Mouse (Mus musculus) common myeloid progenitor, adult 5-6 weeks (primary cell): Measurements from ENCODE around the gene Iqch. TPM values are rescaled to one million over a fixed set of nuclear protein-coding genes. Genes with fewer than 3 reads are reported as not detected.

Experiments used
- ATAC-seq: replicated peaks from 2 replicates; pipeline ENCODE4 v1.8.0; 2016; ENCODE audit warnings: low read depth, mild to moderate bottlenecking, moderate TSS enrichment, inconsistent platforms; ENCODE audit not compliant: poor library complexity, severe bottlenecking
- total RNA-seq: library from RNA; stranded (forward); fragments of 200-1000, 187-1606 nt; gene quantifications from 2 replicates; pipeline ENCODE4 v1.2.3, GENCODE M21; 2017

The Iqch gene
- total RNA-seq, 1 experiment from 2014 or later = 0.09 TPM

- no peak for ATAC-seq
These were observed 91.3 kb downstream of the Iqch start for GRCm38 (mm10) chr9:63511034-63511433.

DNA sequence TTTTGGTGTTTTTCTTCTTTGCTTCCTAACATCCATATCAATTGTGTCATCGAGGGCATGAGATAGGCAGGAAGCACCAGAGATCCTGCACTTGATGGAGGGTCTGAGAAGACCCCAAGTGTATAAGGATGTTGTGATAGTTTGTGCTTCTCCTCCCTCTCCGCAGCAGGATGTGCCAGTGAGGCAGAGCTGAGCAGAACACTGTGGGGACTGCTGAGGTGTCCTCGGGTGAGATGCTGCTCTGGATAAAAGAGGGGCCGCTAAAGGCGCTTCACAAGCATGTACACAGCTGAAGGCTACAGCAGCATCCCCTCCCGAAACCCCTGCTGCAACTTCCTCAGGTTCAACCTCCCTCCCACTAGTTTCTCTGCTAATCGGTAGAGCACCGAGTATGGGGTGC is 95.2 kb downstream of the Iqch start:
- no peak for ATAC-seq

- ATAC-seq = no peak
These were observed 98.4 kb downstream of the Iqch start for GRCm38 (mm10) chr9:63503890-63504289.

- no peak for ATAC-seq
These were observed 100.8 kb downstream of the Iqch start for GRCm38 (mm10) chr9:63501516-63501915.

GRCm38 (mm10) chr9:63499912-63500311 is 102.4 kb downstream of the Iqch start:
- no peak for ATAC-seq

GRCm38 (mm10) chr9:63495786-63496185 is 106.5 kb downstream of the Iqch start:
- ATAC-seq = peak; percentile 50; the same call in 1 of the 2 replicates

DNA sequence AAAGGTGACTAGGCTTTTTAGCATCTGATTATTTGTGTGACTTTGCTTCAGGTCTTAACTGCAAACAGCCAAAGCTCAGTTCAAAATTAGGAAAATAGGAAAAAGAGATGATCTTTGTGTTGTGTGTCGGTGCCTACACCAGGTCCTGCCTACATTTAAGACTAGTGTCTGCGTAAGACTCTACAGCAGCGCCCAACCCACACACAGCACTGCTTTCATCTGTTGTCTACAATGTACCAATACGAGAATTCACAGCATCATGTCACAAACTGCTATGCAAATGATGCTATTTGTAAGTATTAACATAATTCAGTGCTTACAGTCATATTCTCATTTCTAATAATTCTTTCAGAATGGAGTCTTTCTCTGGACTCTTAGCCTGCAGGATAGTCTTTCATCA is 108.5 kb downstream of the Iqch start:
- ATAC-seq = no peak

DNA sequence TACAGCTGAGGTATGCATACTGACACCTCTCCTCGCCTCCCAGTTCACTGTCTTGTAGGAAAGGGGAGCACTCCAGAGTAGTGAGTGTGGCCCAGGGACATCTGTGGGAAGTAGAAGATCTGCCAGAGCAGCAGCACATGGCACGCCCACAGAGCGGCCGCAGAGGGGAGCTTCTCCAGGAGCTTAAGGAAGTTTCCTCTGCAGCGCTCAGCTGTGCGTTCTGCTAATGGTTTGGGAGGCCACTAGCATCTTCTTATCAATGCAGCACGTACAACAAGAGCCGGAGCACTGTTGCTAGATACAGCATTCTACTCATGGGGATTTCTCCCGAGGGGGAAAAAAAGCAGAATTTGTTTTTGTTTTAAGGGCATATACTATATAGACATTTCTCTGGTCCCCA is 110.0 kb downstream of the Iqch start:
- ATAC-seq = no peak

DNA sequence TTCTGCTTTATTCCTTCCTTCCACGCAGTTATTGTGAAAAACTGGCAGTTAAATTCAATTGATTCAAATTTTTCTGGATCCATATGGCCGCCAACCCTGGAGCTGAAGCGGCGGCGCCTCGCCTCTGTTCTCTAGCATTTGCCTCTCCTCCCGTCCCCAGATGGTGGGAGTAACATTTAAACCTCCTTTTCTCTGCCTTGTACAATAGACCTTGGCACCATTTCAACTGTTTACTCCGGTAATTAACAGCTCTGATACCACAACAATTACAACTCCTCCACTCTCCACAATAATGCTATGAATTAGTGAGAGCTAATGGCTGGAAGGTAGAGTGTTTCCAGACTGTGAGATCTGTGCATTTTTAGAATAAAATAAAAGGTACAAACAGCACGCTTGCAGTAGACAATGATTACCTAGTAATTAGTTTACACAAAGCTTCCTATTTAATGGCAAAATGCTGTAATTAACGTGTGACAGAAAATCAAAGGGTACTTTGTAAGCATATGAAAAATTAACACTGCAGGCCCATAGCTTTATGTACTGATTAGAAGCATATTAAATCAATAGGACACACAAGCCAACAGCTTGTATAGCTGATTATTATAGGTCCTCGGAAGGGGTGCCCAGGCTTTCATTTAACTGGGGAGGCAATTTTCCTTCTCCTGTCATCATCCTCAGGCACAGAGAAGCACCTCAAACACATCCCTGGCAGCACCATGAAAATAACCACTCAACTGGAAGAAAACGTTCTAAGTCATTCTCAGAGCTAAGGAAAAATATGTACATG is 111.6 kb downstream of the Iqch start:
- ATAC-seq = no peak

- no peak for ATAC-seq
These were observed 113.1 kb downstream of the Iqch start for GRCm38 (mm10) chr9:63489156-63489555.

- no peak for ATAC-seq
These were observed 136.7 kb downstream of the Iqch start for GRCm38 (mm10) chr9:63465561-63465960.

DNA sequence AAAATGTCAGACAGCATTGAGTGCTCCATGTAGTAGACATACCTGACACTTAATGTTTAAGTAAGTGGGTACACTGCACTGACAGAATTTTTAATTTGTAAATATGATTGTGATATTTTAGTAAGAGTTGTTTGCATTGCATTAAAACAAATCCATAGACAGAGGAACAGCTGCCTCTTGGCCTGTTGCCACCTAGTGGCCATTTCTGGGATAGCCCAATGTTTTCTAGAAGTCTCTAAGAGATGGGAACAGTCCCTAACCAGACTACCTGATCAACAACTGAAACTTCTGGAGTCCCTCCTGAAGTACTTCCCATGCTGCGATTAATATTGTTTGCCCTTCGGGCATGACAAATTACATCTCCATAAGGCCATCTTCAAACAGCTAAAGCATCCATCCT is 140.0 kb downstream of the Iqch start:
- 0 out of 2 replicates have a peak, but pooled peaks have one; percentile 68 for ATAC-seq

DNA sequence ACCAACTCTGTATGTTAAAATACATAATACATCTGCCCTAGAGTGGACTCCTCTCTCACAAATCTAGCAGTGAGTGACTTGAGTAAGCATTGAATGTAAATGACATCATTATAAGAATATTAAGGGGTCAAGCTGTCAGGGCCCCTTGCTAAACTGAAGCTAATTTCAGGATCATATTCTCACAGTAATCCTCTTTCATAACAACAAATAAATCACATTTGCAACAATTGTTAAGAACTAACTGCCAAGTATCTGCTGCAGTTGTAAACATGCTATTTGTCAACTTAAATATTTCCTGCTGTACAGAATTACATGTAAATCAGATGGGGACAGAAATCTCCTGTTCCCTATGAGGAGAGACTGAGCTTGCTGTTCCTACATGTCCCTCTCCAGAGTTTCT is 145.9 kb downstream of the Iqch start:
- ATAC-seq = no peak

DNA sequence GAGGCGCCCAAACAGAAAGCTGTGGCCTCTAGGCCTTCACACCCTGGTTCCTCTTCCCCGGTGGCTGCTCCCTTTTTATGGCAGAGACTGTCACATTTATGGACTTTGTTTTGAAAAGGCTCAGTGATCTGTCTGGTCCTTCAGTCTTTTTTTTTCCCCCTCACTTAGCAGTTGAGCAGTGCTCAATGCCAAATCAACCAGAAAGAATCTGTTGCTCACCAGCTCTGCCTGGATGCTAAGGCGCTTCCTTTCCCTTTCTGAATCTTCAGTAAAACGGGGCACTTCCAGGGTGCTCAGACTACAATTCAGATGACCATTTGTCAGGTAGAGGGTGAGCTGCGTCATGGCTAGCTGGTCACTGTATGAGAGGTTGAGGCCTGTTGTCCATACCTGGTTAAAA is 148.0 kb downstream of the Iqch start:
- ATAC-seq = no peak

DNA sequence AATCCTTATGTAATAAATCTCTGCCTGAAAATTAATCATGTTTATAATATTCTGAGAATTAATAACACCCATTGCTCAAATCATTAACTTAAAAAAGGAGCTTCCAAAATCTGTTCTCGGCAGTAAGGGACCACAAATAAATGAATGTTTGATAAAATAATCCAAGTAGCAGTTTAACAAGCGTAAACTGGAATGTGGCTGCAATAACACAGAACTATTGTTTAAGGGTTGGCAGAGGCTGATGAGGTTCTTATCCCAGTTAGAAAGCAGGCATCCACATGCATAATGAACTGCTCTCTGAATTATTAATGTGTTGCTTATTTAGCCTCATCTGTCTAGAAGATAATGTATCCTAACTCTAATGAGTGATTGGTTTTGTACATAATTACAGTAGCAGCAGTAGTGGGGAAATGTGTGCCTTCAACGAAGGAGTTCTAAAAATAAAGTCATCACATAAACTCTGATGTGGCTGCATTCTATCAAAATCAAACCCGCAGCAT is 151.7 kb downstream of the Iqch start:
- ATAC-seq = no peak

- no peak for ATAC-seq
These were observed 158.6 kb downstream of the Iqch start for GRCm38 (mm10) chr9:63443695-63444094.

- ATAC-seq = no peak
These were observed 171.6 kb downstream of the Iqch start for GRCm38 (mm10) chr9:63430652-63431051.

DNA sequence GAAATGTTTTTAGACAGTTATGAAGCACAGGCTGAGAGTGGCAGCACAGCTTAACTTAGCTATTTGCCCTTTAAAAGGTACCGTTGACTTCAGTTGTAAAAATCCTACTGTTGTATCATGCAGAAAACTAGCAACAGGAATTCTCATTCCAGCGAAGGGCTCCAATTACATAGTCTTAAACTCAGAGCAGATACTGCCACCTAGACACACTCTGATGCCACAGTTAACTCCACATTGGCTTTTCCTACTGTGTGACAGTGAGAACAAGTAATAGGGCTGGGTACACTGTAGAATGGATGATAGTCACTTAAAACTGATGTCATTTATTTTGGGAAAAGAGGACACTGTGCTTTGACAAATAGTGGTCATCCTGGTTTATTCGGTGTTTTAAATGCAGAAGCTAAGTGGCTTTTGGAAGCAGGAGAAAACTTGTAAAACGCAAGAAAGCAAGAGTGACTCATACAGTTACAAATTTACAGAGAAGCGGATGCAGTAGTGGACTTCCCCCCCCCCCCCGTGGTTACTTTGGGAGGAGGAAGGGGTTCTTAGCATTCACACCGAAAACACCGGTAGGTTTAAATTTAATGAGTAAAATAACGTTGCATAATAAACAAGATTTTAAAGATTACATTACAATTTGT is 181.1 kb downstream of the Iqch start:
- no peak for ATAC-seq

GRCm38 (mm10) chr9:63420396-63420795 is 181.9 kb downstream of the Iqch start:
- ATAC-seq = no peak

DNA sequence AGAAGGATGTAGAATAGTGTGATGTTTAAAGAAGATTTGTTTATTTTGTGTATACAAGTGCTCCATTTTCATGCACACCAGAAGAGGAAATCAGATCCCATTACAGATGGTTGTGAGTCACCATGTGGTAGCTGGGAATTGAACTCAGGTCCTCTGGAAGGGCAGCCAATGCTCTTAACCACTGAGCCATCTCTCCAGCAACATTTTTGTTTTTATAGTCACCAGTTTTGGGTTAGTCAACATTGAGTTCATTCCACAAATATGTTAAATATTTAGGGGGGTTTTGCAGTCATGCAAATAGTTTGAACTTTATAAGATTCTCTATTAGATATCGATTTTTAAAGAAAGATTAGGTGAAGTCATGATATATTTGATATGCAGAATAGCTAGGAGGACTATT is 202.1 kb downstream of the Iqch start:
- no peak for ATAC-seq

- ATAC-seq = peak; percentile 37; the same call in 1 of the 2 replicates
These were observed 202.9 kb downstream of the Iqch start for GRCm38 (mm10) chr9:63399463-63399815.
